Mouse (Mus musculus): Measurements from ENCODE around the gene C1qtnf5.

Gene C1qtnf5

DNA sequence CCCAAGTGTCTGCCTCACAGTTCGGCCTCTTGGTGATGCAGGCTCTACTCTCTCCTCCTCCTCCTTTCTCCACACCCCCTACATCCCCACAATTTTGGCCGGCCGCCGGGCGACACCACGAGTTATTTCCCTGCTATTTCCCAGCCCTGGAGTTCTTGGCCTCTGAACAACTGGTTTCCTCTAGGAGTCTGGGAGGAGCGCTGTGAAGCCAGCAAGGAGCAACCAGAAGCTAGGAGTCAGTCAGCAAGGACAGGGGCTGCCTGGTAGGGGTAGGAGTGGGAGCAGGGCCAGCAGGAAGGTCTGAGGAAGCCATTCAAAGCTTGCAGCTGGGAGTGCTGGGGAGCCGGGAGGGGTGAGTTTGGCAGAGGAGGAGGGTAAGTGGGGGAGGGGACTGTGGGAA is at the start of gene C1qtnf5:
C1qtnf5 (plus strand) TSS at position 136 of the 400 bp plus-strand sequence.
- no peak for DNase-seq

DNA sequence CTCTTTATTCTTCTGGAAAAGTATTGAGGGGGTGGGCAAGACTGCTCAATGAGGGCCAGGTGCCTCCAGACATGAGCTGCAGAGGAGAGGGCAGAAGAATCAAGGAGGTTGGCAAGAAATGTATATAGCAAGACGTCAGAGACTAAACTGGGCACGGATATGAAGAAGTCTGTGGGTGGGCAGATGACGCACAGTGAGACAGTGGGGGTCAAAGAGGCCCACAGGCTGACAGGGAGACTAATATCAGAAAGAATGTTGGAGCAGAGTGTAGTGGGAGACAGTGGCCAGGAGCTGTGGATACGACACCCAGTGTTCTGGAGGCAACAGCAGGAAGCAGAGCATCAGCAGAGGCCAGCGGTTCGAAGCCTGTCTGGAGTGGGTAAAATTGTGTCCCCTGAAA is 48.4 kb upstream of the C1qtnf5 start:
- DNase-seq = no peak

DNA sequence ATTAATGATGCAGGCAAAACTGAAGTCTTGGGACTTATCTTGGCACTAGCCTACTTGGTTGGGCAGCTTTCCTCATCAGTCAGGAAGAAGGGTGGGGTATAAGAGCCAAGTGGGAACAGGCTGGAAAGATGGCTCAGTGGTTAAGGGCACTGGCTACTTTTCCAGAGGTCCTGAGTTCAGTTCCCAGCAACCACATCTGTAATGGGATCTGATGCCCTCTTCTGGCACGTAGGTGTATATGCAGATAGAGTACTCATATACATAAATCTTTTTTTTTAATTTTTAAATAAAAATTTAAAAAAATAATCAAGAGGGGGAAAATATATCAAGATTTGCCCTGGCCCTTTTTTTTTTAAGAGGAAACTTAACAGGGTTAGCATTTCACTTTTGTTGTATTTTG is 41.9 kb upstream of the C1qtnf5 start:
- no peak for DNase-seq

DNA sequence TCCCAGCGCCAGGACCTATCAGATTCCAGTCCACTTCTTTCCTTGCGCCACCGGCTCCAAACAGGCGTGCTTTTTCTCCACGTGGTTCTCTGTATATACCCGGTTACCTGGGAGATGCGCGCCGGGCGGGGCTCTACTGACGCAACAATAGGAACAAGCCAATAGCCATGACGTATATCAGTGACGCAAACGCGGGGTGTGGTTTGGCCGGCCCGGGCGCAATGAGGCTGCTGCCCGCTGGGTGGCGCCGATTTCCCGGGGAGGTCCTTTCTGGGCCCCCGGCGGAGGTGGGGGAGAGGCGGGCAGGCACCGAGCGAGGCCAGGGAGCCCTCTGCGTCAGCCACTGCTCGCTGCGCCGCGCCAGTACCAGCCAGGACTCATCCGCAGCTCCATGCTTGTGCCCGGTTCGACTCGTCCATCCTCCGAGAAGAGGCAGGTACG is 40.2 kb upstream of the C1qtnf5 start, which contains the start of gene Usp2:
Usp2 (plus strand) TSS at position 237 of the 441 bp plus-strand sequence.
- DNase-seq = peak; percentile 100

DNA sequence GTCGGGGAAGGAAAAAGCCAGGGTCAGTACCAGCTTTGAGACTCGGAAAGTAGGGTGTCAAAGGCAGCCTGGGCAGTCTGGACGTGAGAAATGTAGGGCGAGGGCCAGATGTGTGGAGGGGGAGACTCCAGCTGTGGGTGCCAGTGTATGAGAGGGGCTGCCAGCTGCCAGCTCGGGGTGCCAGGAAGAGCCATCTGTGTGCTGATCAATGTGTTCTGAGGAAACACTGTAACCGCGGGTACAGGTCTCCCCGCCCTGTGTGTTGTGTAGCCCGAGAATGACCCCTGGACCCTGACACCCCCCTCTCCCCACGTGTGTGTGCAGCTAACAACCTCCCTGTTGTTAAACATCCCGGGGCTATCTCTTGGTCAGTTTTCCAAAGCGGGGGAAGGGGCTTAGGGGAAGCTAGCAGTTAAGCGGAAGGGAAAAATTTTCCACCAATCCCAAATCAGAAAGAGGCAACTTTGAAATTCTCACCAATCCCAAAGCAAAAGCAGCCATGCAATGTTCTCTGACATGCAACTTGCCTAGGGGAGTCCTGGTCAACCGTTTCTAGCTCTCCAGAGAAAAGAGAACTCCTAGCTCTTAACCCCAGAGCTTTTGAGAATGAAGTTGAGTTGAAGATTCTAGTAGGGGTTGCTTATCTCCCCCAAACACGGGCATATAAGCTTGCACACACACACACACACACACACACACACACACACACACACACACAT is 39.6 kb upstream of the C1qtnf5 start:
- no peak for DNase-seq

DNA sequence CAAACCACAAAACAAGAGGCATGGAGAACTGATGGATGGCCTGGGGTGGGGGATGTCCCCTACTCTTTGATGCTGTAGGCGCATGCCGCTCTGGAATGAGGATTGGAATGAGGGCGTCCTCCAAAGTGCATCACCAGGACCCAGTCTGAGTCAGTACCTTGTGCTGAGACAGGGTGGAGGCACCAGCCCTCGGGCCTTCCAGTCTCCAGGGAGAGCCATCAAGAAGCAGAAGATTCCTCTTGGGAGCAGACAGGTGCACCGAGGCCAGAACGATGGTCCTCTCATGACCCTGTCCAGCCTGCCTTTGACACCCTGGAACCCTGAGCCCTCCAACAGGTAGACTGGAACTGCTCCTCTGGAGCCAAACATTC is 39.1 kb upstream of the C1qtnf5 start:
- no peak for DNase-seq

DNA sequence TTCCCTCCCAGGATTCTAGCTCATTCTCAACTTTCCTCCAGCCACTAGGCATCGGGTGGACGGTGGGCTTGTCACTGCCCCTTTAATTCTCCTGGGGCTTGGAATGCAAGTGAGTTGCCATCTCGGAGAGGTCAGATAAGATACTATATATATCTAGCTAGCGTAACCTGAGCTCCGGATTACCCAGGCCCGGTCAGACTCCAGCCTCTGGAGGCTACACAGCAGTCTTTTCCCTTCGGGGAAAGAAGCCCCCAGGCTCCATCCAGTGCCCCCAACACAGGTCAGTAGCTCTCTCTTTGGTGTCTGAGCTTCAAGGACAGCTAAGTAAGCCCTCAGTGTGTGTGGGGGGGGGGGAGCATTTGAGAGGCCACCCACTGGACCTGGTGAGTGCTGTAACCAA is 37.8 kb upstream of the C1qtnf5 start:
- DNase-seq = no peak

DNA sequence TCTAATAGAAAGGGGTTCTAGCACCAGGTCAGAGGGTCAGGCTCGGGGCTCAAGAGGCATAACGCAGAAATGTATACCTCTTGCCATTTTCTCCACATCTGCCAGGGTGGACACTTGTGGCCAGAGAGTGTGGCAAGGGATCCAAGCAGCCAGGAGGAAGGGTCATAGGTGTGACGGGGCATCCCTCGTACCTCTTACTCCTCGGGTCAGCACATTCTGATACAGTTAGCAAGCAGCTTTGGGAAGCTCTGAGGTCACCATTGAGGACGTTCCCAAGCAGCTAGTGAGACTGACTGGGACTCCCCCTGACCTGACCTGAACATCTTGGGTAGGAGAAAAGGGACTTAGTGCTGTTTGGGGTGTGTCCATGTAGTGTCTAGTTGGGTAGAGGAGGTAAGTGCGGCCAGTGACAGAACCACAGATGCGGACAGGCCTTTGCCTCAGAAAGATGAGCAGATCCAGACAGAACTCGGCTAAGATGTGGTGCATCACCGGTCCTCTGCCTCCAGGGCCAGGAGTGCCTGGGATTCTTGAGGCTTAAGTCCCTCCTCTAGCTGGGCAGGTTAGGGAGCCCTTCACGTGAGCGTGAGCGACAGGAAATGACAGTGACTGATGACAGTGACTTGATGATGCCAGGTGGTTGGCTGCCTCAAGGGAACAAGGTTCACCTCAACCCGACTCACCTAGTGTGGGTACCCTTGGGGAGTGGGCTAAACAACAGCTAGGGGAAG is 36.8 kb upstream of the C1qtnf5 start:
- no peak for DNase-seq

DNA sequence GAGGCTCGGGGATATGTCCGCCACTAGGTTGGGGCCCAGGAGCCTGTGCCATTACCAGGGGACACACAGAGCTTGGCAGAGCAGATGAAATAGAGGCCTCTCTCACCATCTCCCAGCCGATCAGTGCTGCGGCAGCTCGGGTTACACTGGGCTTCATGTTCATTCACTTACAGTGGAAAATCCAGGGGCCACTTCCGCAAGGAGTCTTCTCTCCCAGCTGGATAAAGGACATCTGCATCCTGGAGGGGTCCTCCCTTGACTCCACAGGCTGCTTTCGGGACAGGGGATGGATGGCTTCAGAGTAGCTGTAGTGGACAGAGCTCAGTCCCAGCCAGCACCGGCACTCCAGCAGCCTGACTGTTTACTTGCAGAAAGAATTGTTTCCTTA is 36.2 kb upstream of the C1qtnf5 start:
- no peak for DNase-seq

DNA sequence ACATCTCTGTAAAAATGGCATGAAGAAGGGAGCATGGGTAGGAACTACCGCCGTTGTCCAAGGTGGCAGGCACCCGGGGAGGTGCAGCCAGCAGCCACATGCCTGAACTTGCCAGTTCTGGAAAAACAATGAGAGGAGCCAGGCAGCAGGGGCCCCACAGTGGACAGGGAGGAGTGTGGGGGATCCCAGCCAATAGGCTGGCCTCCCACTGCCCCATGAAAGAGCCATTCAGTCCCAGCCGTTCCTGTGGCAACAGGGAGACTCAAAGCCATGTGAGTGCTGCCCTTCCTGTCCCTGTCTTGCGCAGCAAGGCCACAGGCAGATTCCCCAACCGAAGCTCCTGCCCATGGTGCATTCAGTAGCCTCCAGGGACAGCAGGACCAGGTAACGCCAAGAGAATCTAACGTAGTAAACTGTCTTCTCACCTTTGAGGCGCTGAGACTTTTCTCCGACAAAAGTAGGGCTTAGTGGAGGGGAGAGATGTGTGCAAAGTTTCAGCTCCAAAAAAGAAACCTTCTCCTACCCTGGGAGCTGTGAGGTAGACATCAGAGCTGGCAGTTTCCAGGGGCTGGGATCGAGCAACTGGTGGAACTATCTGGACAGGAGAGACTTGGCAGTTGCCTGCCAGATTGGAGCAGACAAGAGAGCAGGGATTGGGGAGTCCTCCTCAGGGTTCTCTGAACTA is 35.0 kb upstream of the C1qtnf5 start:
- DNase-seq = no peak

DNA sequence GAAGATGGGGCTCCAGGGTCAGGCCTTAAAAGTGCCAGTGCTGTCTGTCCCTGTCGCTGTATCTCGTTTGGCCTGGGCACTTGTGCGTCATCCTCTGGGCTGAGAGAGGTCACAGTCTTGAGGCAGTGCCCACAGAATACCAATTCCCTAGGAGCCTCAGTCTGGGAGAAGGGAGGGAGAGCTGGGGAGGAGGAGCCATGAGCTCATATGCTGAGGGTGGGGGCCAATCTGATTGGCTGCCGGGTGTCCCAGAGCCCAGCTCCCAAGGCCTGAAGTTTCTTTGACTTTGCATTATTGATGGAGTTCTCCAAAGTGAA is 34.5 kb upstream of the C1qtnf5 start:
- no peak for DNase-seq

DNA sequence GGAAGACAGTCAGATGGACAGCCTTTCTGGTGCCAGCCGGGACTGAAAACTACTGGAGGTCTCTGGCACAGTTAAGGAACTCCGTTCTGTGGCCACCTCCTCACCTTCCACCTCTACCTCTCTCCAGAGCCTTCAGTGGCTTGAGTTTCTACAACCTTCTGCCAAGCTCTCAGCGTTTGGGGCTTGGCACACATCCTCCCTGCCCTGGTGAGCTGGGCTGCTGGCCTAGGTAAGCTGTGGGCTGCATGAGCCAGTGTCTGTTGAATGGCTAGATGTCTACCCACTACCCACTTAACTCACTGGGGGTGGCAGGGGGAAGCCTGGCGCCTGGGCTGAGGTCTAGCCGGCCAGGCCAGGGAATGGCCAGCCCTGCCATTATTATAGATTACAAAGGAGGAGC is 33.9 kb upstream of the C1qtnf5 start:
- no peak for DNase-seq

DNA sequence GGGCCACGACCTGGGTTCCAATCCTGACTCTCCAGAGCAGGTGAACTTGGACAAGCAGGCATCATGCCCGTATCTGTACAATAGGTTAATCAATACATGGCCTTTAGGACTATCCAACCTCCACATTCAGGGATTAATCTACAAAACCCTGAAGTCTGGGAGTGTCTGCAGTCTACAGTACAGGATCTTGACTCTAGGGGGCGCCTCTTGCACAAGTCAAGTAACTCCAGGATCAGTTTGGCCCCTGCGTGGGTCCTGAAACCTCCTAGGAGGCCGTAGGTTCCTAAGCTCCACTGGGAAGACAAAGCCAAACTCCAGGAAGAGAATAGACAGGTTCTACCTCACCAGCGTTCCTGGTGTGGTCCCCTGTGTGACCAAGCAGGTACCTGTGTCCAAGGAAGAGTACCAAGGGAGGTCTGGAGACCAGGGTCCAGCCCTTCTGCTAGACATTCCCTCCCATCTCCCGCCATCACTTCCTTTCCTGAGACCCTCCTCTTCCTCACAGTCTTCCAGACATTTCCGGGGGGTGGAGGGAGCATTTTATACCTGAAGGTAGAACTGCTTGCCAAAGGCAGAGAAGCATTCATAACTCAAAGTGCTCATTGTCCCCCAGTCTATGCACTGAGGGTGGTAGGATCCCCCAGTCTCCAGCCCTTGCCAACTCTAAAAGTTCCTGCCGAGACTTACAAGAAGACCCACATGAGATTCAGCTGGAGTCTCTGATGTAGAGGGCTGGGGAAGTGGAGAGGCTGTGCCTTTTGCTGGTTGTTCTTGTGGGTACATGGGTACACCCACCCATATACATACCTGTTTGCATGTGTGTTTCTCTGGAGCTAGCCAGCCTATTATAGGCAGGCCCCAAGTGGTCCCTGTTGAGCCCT is 32.4 kb upstream of the C1qtnf5 start:
- DNase-seq = peak; percentile 49

DNA sequence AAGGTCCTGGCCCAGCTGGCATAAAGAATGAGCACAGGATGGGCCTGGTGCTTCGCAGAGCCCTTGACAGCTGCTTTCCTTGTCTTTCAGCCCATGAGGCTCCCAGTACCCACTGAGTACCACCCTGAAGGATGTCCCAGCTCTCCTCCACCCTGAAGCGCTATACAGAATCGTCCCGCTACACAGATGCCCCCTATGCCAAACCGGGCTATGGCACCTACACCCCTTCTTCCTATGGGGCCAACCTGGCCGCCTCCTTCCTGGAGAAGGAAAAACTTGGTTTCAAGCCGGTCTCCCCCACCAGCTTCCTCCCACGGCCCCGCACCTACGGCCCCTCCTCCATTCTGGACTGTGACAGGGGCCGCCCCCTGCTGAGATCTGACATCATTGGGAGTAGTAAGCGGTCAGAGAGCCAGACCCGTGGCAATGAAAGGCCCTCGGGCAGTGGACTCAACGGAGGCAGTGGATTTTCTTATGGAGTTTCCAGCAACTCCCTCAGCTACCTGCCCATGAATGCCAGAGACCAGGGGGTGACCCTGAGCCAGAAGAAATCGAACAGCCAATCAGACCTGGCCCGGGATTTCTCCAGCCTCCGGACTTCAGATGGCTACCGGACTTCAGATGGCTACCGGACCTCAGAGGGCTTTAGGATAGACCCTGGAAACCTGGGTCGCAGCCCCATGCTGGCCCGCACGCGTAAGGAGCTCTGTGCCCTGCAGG is 31.6 kb upstream of the C1qtnf5 start:
- no peak for DNase-seq

DNA sequence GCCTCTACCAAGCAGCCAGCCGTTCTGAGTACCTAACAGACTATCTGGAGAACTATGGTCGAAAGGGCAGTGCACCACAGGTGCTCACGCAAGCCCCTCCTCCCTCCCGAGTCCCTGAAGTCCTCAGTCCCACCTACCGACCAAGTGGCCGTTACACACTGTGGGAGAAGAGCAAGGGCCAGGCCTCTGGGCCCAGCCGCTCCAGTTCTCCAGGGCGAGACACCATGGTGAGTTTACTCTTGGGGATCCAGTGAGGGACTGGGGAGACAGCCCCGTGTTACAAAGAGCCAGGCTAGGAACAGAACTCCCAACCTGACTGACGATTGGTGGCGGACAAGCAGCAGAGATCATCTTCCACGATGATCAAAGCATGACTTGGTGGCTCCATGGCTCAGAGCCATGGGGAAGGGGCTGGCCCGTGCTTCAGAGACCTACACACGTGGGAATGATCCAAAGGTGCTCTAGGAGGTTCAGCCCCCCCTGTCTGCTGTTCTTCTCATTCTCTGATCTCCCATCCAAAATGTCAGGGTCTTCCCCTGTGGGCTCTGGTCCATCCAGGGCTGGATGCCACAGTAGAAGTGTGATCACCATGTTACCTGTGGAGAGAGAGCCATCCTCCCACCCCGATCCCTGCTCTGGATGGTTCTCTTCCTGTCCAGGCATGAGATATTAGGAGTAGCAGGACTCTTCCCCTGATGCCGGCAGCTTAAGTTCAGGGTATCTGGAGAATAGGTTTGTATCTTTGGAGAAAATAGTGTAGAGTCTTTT is 30.9 kb upstream of the C1qtnf5 start:
- no peak for DNase-seq

DNA sequence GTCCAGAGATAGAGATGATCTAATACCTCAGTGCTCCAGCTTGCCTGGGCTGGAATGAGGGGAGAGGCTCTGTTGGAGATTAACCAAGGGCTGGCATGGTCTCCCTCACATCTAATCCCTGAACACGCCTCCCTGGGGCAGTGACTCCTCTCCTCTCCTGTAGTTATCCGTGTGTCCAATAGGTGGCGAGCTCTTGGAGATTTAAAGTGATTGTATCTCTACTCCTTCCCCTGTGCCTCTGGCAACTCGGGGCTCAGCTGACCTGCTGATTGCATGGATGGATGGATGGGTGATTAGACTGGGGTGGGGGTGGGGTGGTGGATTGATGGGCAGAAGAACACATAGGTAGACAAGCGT is 30.3 kb upstream of the C1qtnf5 start:
- DNase-seq = peak; percentile 53

DNA sequence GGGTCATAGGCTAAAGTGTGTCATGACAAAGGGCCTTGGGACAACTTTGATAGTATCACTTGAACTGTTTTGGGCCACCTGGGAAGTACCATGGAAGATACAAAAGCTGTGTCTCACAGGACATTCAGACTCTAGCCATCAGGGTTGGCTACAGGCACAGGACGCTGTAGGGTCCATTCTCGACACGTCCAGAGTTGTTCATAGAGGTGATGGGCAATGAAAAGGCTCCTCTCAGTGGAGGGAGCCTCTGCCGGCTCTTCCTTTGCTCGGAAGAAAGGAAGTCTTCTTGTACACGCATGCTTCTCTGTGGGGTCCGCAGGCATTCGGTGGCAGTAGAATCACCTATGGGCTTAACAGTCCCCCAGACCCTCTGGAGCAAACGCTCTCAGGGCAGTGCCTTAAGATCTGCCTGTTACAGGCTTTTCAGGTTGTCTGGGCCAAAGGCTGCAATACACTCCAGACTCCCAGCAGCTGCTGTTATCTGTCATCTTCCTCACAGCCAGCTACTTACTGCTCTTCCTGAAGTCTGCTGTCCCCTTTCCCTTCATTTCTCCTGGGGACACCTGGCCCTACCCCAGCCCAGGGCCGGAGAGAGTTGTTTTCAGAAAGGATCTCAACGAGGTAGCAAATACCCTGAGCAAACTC is 29.7 kb upstream of the C1qtnf5 start:
- DNase-seq = no peak

DNA sequence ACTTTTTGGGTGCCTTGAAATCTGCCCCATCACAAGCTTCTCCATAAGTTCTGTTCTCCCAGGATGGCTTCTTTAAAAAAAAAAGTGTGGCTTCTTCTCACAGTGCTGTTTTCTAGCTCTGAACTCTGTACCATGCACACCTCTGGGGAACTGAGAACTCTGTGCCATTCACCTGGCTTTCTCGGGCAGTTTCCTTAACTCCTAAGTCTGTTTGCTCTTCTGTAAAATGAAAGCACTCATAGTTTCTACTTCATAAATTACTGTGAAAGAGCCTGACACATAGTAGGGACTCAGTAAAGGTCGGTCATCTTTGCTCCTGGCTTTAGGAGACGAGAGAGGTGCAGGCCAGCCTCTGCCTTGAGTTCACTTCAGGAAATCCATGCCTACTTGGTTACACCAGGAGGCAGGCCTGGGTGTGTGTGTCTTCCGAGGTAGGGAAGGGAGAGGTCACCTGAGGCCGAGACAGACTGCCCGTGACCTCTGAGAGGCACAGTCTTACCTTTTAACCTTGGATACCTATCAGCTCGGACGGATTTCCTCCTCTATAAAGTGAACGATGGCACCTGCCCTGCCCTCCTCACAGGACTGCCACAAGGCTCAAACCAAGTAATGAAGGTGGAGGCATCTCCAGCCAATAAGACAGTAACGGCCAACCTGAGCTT is 28.8 kb upstream of the C1qtnf5 start:
- no peak for DNase-seq

DNA sequence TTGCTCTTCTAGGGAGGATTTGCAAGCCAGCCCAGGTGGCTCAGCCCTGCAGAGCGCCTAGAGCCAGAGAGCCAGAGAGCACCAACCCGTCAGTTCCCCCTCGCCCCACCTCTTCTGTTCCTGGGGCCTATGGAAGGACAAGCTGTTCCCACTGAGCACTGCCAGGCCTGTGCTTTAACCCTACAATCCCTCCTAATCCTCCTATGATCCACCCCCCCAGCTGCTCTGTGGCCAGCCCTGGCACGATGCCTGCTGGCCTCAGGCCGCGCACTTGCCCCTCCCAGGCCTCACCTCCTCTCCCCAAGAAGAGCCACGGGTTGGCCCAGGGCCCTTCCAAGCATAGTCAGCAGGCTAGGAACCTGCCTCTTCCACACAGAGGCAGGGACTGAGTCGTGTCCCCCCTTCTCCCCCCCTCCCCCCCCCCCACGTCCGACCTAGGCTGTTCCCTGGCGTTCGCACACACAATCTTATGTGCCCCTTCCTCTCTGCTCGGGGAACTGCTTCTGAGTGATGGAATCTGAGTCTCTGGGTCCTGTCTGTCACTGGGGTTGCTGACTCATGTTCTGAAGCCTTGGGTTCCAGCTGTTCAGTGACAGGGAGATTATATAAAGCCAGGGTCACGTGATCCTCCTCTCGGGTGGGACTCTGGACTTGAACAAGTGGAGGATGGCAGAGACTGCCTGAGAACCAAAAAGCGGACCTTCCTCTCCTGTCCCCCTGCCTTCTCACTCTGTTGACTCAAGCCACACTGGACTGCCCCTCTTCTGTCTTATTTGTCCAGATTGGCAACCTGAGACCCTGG is 27.9 kb upstream of the C1qtnf5 start:
- DNase-seq = no peak
